Mouse (Mus musculus) heart, embryonic 14.5 days (tissue): ENCODE results near the gene Btbd6. TPM values are rescaled to one million over a fixed set of nuclear protein-coding genes. Genes with fewer than 3 reads are reported as not detected.

Experiments used
- ATAC-seq: fragments of 200-750 bp; cut with Nextera tagmentation; 2 replicates; pipeline ENCODE4 v1.8.0; 2017; ENCODE audit warnings: low read depth, moderate TSS enrichment; ENCODE audit not compliant: insufficient number of reproducible peaks, insufficient read depth, low FRiP score
- H3K27ac ChIP-seq, 2 experiments: fragments of 200-500 bp in 1 of 2; fragments of 300-500 bp in 1 of 2; sonication (generic) in 1 of 2; replicated peaks in 1 of 2; 2 replicates each; pipeline ENCODE4 v1.5.1; 2012 to 2014; ENCODE audit warnings: low read depth in 2 of 2, low read length in 2 of 2, control low read depth in 1 of 2, mild to moderate bottlenecking in 1 of 2, mixed read lengths in 1 of 2; ENCODE audit not compliant: control insufficient read depth in 1 of 2, insufficient read depth in 1 of 2
- H3K27me3 ChIP-seq: fragments of 300-500 bp; sonication (generic); 2 replicates; pipeline ENCODE4 v1.6.1; 2014; ENCODE audit warnings: mild to moderate bottlenecking, low read length, control low read depth; ENCODE audit not compliant: control insufficient read depth, insufficient read depth
- H3K36me3 ChIP-seq: fragments of 300-500 bp; sonication (generic); 2 replicates; pipeline ENCODE4 v1.6.1; 2014; ENCODE audit warnings: mild to moderate bottlenecking, control low read depth, low read length, mixed read lengths; ENCODE audit not compliant: control insufficient read depth, insufficient read depth
- H3K4me1 ChIP-seq, 2 experiments: fragments of 200-500 bp in 1 of 2; fragments of 300-500 bp in 1 of 2; sonication (generic) in 1 of 2; 2 replicates each; pipeline ENCODE4 v1.6.1; 2012 to 2014; ENCODE audit warnings: low read length in 2 of 2, control low read depth in 1 of 2, mixed read lengths in 1 of 2; ENCODE audit not compliant: control insufficient read depth in 2 of 2, insufficient read depth in 2 of 2
- H3K4me2 ChIP-seq: fragments of 300-500 bp; sonication (generic); 2 replicates; pipeline ENCODE4 v1.6.1; 2014; ENCODE audit warnings: mild to moderate bottlenecking, low read length
- H3K4me3 ChIP-seq, 2 experiments: fragments of 200-500 bp in 1 of 2; fragments of 300-500 bp in 1 of 2; sonication (generic) in 1 of 2; 2 replicates each; pipeline ENCODE4 v1.5.1; 2012 to 2014; ENCODE audit warnings: low read length in 2 of 2, mild to moderate bottlenecking in 2 of 2, control low read depth in 1 of 2, low read depth in 1 of 2, moderate library complexity in 1 of 2; ENCODE audit not compliant: control insufficient read depth in 1 of 2, insufficient read depth in 1 of 2
- H3K9ac ChIP-seq: fragments of 300-500 bp; sonication (generic); 2 replicates; pipeline ENCODE4 v1.6.1; 2014; ENCODE audit warnings: mild to moderate bottlenecking, low read length
- H3K9me3 ChIP-seq: fragments of 300-500 bp; sonication (generic); 2 replicates; pipeline ENCODE4 v1.6.1; 2016; ENCODE audit warnings: low read length, control low read depth; ENCODE audit not compliant: control insufficient read depth
- WGBS: fragments of 180-500 bp; shearing (Covaris S2); extraction: QIAGEN DNeasy Blood & Tissue Kit; methylation state at CpG from one replicate; pipeline ENCODE4 v1.1.7; 2014; 5-methylcytosine and 5-hydroxymethylcytosine counted together
- polyA plus RNA-seq: library from polyadenylated mRNA; unstranded; fragments of >200 nt; fragmentation: Nextera tagmentation; extraction: Ambion mirVana; gene quantifications from 2 replicates; pipeline ENCODE4 v1.2.1, GENCODE M21; 2014

Gene Btbd6
- polyA plus RNA-seq, 1 experiment from 2014 or later, result 25.9 TPM

DNA sequence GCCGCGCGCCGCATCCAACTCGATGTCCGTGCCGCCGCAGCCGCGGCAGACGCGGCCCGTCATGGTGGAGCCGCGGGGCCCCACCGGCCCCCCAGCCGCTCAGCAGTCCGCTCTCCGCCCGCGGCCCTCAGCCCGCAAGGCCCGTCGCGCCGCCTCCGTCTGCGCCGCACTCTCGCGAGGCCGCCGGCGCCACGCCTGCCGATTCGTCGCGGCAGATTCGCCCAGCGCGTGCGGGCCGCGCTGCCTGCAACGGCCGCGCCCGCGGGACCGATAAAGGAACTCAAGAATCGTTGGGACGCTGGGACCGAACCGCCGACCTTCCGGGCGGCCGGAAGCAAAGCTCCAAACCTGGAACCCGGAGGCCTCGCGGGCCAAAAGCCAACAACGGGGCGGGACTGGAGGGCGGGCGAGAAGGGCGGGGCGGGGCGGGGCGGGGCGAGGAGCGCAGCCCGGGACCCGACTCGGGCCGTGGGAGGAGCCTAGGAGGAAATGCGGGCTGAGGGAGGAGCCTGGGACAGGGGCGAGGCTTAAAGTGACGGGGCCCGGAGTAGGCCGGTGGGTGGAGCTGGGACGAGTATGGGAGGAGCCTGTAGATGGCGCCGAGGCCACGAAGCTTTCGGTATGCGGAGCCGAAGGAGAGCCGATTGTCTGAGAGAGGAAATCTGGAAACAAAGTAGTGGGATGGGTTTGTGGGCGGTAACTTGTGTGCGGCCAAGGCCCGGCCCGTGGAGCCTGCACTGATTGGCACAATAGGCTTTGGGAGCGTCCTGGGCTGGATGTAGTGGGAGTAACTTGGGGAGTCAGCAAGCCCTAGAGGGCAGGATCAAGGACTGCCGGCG is 24.2 kb downstream of the Btbd6 start, which contains the start of gene Brf1:
Brf1 (minus strand) TSS at position 411 of the 839 bp plus-strand sequence.
- peak within 1 kb of the TSS; percentile 91 to 97 for H3K4me3 ChIP-seq
- no peaks in the 10 kb centered on the region for H3K27me3 ChIP-seq
- WGBS, result under 1% methylated on average over 90 of the region's 96 CpGs
- H3K27ac ChIP-seq, result peak within 1 kb of the TSS; percentile 83 to 98
- peak within 1 kb of the TSS; percentile 81 for H3K4me2 ChIP-seq
- no peaks in the 10 kb centered on the region for H3K36me3 ChIP-seq
- ATAC-seq, result peak; percentile 98
- peak within 1 kb of the TSS; percentile 96 for H3K9ac ChIP-seq
- peaks cover 10 to 28% of the 10 kb centered on the region in 2 experiments for H3K4me1 ChIP-seq
- no peaks in the 10 kb centered on the region for H3K9me3 ChIP-seq

DNA sequence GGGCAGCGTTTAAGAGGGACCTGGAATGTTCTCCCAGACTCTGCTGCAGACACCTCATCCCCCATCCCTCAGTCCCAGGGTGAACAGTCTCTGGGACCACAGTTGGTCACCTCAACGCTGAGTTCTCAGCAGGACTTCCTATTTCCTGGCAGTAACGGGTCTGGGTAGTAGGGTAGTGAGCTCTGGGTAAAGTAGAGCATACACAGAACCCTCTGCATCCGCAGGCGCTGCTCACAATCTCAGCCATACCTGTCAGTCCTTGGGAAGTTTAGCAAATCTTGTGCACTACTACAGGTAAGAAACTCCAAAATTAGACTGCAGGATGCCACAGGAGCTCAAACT is 24.8 kb downstream of the Btbd6 start:
- no peak for ATAC-seq
- 1% methylated on average over 5 of the region's 5 CpGs for WGBS

DNA sequence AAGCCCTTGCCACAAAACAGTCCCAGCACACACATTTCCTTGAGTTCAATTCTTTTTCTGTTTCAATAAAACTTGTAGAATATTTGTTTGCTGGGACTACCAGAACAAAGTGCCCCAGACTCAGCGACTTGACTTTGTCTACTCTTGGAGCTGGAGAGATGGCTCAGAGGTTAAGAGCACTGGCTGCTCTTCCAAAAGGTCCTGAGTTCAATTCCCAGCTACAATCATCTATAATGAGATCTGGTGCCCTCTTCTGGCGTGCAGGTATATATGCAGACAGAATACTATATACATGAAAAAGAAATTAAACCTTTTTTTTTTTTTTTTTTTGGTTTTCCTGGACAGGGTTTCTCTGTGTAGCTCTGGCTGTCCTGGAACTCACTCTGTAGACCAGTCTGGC is 26.4 kb downstream of the Btbd6 start:
- H3K4me2 ChIP-seq, result no peak overlapping the region
- H3K27ac ChIP-seq, result no peak overlapping the region
- no peak overlapping the region for H3K4me3 ChIP-seq
- 37% methylated on average over 2 of the region's 2 CpGs for WGBS
- no peaks in the 10 kb centered on the region for H3K27me3 ChIP-seq
- no peak overlapping the region for H3K9ac ChIP-seq
- H3K9me3 ChIP-seq, result no peaks in the 10 kb centered on the region
- no peak for ATAC-seq
- H3K36me3 ChIP-seq, result no peaks in the 10 kb centered on the region
- H3K4me1 ChIP-seq, result peaks cover 8 to 23% of the 10 kb centered on the region in 2 experiments

More for the DNA sequence above, 24.8 kb downstream of the Btbd6 start:
- Histone ChIP-seq H3K27ac (peak overlapping the region; percentile 83 to 97), H3K27me3 (no peaks in the 10 kb centered on the region), H3K4me3 (peak overlapping the region; percentile 62 to 91), H3K36me3 (no peaks in the 10 kb centered on the region), H3K4me1 (peaks cover 10 to 28% of the 10 kb centered on the region in 2 experiments), H3K9ac (peak overlapping the region; percentile 67), H3K9me3 (no peaks in the 10 kb centered on the region), H3K4me2 (peak overlapping the region; percentile 66)

DNA sequence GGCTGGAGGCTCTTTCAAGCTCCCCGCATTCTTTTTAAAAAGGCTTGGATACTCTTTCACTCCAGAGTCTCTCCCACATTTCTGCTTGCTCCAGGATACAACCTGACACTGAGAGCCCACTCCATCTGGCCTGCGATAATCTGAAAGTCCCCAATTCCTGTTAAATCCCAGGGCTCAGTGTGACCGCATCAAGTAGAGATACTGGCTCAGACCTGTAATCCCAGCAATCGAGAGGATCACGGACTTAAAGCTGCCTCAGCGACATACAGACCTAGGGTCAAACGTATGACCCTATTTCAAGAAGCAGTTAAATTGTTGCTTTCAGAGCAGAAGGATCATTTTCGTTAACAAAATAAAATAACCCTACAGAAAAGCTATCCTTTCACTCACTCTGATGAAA is 27.7 kb downstream of the Btbd6 start:
- no peaks in the 10 kb centered on the region for H3K9me3 ChIP-seq
- H3K4me3 ChIP-seq, result no peak overlapping the region
- H3K4me2 ChIP-seq, result no peak overlapping the region
- H3K36me3 ChIP-seq, result no peaks in the 10 kb centered on the region
- no peak for ATAC-seq
- H3K9ac ChIP-seq, result no peak overlapping the region
- H3K27ac ChIP-seq, result no peak overlapping the region
- H3K27me3 ChIP-seq, result no peaks in the 10 kb centered on the region
- 82% methylated on average over 8 of the region's 8 CpGs for WGBS
- H3K4me1 ChIP-seq, result peaks cover 7 to 14% of the 10 kb centered on the region in 2 experiments

DNA sequence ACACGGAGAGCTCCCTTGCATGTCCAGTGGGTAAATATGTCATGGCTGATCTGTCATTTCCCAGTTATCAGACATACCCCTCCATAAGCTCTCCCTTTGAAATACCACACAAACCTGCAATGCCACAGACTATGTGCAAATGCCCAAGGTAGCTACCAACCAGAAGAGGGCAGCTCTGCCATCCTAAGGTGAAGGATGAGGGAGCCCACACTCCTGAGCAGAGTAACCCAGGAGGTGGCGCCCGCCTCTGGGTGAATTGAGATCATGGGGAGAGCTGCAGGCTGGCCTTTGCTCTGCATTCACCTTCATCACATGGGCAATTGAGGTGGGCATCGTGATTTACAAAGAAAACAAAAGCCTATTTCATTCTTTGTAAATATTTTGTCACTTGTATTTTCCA is 28.7 kb downstream of the Btbd6 start:
- H3K36me3 ChIP-seq, result no peaks in the 10 kb centered on the region
- H3K9ac ChIP-seq, result no peak overlapping the region
- H3K27ac ChIP-seq, result no peak overlapping the region
- WGBS, result 21% methylated on average over 4 of the region's 4 CpGs
- H3K4me1 ChIP-seq, result peaks cover 7% of the 10 kb centered on the region in 2 experiments
- no peak overlapping the region for H3K4me2 ChIP-seq
- H3K27me3 ChIP-seq, result no peaks in the 10 kb centered on the region
- no peak for ATAC-seq
- no peaks in the 10 kb centered on the region for H3K9me3 ChIP-seq
- no peak overlapping the region for H3K4me3 ChIP-seq

DNA sequence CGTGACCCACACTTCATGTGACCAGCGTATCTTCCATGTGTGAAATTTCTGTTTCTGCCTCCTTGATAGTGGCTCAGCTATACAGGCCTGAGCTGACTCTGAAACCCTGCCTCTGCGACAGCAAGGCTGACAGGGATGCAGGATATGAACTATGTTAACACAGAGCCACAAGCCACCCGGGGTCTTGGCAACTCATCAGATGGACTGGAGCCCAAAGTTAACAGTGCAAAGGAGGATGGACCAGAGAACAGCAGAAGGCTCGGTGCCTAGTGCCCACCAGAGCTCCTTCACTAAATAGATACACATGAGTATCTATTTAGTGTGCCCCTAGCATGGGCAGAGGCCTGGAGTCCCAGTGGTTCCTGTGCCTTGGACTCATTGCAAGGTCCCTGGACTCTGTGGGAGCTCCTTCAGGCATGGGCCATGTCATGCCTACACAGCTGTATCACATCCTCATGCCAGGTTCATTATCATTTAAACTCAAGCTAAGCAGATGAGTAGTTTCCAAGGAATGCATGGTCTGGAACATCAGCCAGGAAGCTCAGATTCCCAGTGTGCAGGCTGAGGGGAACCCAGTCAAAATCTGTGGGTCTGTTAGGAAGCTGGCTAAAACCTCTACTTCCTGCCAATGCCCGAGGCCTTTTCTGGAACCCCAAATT is 35.5 kb downstream of the Btbd6 start:
- 0 out of 4 replicates have a peak overlapping the region, but pooled peaks have one; percentile 8 to 12 for H3K27ac ChIP-seq

DNA sequence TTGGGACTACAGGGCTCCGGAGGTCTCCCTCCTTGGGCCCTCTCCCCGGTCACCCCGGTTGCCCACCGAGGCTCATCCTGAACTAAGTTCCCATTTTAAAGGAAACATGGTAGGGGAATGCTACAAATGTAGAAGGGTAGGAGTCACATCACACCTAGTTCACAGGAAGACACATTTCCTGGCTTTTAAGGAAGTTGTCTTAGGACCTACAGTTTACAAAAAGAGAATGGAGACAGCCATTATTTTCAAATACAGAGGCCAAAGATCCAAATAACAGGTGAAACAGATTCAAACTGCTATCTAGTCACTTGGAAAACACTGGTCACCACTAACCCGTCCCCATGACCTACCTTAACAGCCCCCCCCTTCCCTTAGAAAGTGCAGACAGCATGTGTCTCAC is 36.2 kb downstream of the Btbd6 start:
- H3K27me3 ChIP-seq, result no peaks in the 10 kb centered on the region
- 85% methylated on average over 5 of the region's 5 CpGs for WGBS

More for the DNA sequence above, 35.5 kb downstream of the Btbd6 start:
- WGBS, result 73% methylated on average over 6 of the region's 6 CpGs
- H3K27me3 ChIP-seq, result no peaks in the 10 kb centered on the region
- no peak overlapping the region for H3K4me3 ChIP-seq
- no peak overlapping the region for H3K4me2 ChIP-seq
- no peaks in the 10 kb centered on the region for H3K36me3 ChIP-seq
- ATAC-seq, result no peak
- H3K9ac ChIP-seq, result no peak overlapping the region
- H3K4me1 ChIP-seq, result peaks cover 16 to 18% of the 10 kb centered on the region in 2 experiments
- H3K9me3 ChIP-seq, result no peaks in the 10 kb centered on the region

More for the DNA sequence above, 36.2 kb downstream of the Btbd6 start:
- Histone ChIP-seq H3K9ac (0 out of 2 replicates have a peak overlapping the region, but pooled peaks have one; percentile 87), H3K4me1 (peaks cover 16 to 18% of the 10 kb centered on the region in 2 experiments), H3K9me3 (no peaks in the 10 kb centered on the region), H3K27ac (0 out of 4 replicates have a peak overlapping the region, but pooled peaks of 1 of the 2 experiments have one; percentile 71), H3K4me2 (no peak overlapping the region), H3K4me3 (no peak overlapping the region), H3K36me3 (no peaks in the 10 kb centered on the region)
- no peak for ATAC-seq
